Mouse (Mus musculus): ENCODE results near the gene Pbxip1. TPM values are rescaled to one million over a fixed set of nuclear protein-coding genes. Genes with fewer than 3 reads are reported as not detected.
"Not testable (repeated sequence)": the region's sequence is repeated elsewhere in the genome, so short reads cannot be mapped to it uniquely, and the experiment has no call there.

Pbxip1 gene
- total RNA-seq, 2 experiments from 2014 or later: 202 to 227 TPM

- no peak for DNase-seq
- intact Hi-C loops (cut with DNase I): no loop called here
- peak overlapping the region; percentile 43 for H3K27ac ChIP-seq
- TF ChIP-seq CTCF (IDR thresholded peaks at IDR 0.05): no peak
- H3K4me3 ChIP-seq: peak overlapping the region; percentile 67
These were observed 13.8 kb upstream of the Pbxip1 start for GRCm38 (mm10) chr3:89422556-89423205.

GRCm38 (mm10) chr3:89424416-89425140 lies 11.9 kb upstream of the Pbxip1 start:
- TF ChIP-seq CTCF (IDR thresholded peaks at IDR 0.05): no peak
- Histone ChIP-seq H3K27ac (no peak overlapping the region), H3K4me3 (no peak overlapping the region)
- intact Hi-C loops (cut with DNase I): no loop called here
- DNase-seq: no peak

GRCm38 (mm10) chr3:89425141-89425525 lies 11.4 kb upstream of the Pbxip1 start:
- Histone ChIP-seq H3K4me3 (no peak overlapping the region), H3K27ac (no peak overlapping the region)
- no peak for TF ChIP-seq CTCF (IDR thresholded peaks at IDR 0.05)
- DNase-seq: no peak
- intact Hi-C loops (cut with DNase I): no loop called here

DNA sequence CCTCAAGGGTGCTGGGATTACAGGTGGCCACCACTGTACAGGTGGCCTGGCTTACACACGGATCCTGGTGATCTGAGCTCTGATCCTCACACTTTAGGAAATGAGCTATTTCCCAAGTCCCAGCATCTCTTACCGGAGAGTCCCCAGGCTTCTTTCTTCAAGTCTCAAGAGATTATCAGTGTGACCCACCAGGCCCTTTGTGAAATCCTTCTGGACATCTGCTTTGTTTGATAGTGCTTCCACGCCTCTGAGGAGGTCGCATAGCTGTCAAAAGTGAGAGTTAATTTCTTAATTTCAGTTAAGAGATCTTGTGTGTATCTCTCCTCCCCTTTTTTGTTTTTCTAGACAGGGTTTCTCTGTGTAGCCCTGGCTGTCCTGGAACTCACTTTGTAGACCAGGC lies 10.6 kb upstream of the Pbxip1 start:
- intact Hi-C loops (cut with DNase I): no loop called here
- Histone ChIP-seq H3K27ac (no peak overlapping the region), H3K4me3 (no peak overlapping the region)
- no peak for DNase-seq
- no peak for TF ChIP-seq CTCF (IDR thresholded peaks at IDR 0.05)

DNA sequence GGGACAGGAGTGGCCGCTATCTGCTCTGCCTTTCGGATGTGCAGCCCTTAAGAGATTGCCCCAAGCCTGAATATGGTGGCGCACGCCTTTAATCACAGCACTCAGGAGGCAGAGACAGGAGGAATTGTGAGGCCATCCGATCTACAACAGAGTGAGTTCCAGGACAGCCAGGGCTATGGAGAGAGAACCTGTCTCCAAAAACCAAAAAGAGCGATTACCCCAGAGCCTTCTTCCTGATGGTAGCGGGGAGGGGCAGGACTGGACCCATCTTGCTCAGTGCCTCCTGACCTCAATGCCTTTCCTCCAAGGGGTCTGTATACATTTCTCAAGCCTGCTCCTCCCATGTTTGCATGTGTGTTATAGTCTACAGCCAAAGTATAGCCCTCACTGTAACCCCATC lies 7.5 kb upstream of the Pbxip1 start:
- intact Hi-C loops (cut with DNase I); DNase-seq; H3K4me3 ChIP-seq; H3K27ac ChIP-seq: not testable (repeated sequence)

- Histone ChIP-seq H3K4me3 (peak within 1 kb of the TSS; percentile 80), H3K27ac (peak within 1 kb of the TSS; percentile 93)
- peak; percentile 98 for DNase-seq
- intact Hi-C loops (cut with DNase I): loop anchor here (2.0 kb wide), 1 partner anchor 36 kb away; the partner anchor contains the start of gene Zbtb7b
- TF ChIP-seq CTCF (IDR thresholded peaks at IDR 0.05): no peak
These were observed 6.0 kb upstream of the Pbxip1 start, which contains the start of gene Pygo2 for GRCm38 (mm10) chr3:89430171-89431159. Gene Pygo2 (plus strand): TSS chr3:89430214.

DNA sequence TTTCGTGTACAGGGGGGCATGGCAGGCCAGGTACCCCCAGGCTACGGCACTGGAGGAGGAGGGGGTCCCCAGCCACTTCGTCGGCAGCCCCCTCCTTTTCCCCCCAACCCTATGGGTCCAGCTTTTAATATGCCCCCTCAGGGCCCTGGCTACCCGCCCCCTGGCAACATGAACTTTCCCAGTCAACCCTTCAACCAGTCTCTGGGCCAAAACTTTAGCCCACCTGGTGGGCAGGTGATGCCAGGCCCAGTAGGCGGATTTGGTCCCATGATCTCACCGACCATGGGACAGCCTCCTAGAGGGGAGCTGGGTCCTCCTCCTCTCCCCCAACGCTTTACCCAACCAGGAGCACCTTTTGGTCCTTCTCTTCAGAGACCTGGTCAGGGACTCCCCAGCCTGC lies 3.9 kb upstream of the Pbxip1 start:
- DNase-seq: peak; percentile 25
- H3K27ac ChIP-seq: no peak overlapping the region
- intact Hi-C loops (cut with DNase I): no loop called here
- no peak overlapping the region for H3K4me3 ChIP-seq
- no peak for TF ChIP-seq CTCF (IDR thresholded peaks at IDR 0.05)

GRCm38 (mm10) chr3:89434532-89434931 lies 2.0 kb upstream of the Pbxip1 start:
- intact Hi-C loops (cut with DNase I): no loop called here
- Histone ChIP-seq H3K27ac (peak overlapping the region; percentile 98), H3K4me3 (no peak overlapping the region)
- TF ChIP-seq CTCF (IDR thresholded peaks at IDR 0.05): no peak
- peak; percentile 30 for DNase-seq

- intact Hi-C loops (cut with DNase I): no loop called here
- TF ChIP-seq CTCF (IDR thresholded peaks at IDR 0.05): no peak
- Histone ChIP-seq H3K27ac (peak overlapping the region; percentile 98), H3K4me3 (no peak overlapping the region)
- DNase-seq: peak; percentile 53
These were observed 1.5 kb upstream of the Pbxip1 start for GRCm38 (mm10) chr3:89435041-89435440.

DNA sequence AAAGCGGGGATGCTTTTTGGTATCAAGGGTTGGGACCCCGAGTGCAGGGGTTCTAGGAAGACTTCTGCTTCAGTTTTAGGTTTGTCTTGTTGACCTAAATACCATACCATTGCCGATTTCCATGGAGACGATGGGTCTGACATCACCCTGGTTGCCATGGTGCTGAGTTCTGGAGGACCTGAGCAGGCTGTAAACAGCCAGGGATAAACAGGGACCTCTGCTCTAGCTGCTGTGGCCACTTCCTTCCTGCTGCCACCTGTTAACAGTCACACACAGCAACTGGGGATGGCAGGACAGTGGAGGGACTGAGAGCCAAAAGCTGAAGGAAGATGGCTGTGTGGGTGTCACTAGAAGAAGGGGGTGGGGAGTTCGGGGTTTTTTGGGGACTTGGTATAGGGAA lies 763 bp downstream of the Pbxip1 start:
- H3K4me3 ChIP-seq: peak overlapping the region; percentile 80
- intact Hi-C loops (cut with DNase I): no loop called here
- peak; percentile 54 for DNase-seq
- H3K27ac ChIP-seq: peak overlapping the region; percentile 98
- TF ChIP-seq CTCF (IDR thresholded peaks at IDR 0.05): no peak

DNA sequence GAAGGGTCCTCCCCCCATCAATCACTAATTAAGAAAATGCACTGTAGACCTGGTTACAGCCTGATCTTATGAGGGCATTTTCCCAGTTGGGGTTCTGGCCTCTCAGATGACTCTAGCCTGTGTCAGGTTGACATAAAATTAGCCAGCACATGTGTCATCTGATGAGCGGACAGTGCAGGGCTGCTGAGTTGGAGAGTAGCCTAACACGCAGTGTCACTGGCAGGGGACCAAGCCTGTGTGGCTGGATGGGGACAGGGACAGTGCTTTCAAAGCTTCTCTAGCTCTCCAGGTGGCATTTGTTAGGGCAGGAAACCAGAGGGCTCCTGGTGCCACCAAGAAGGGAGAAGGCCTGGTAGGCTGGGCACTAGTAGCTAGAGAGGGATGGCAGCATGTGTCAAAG lies 4.2 kb downstream of the Pbxip1 start:
- DNase-seq: peak; percentile 91
- no peak for TF ChIP-seq CTCF (IDR thresholded peaks at IDR 0.05)
- intact Hi-C loops (cut with DNase I): no loop called here

GRCm38 (mm10) chr3:89448720-89449537 lies 12.4 kb downstream of the Pbxip1 start:
- H3K4me3 ChIP-seq: no peak overlapping the region
- intact Hi-C loops (cut with DNase I): no loop called here
- H3K27ac ChIP-seq: peak overlapping the region; percentile 63
- peak; percentile 82 for DNase-seq
- no peak for TF ChIP-seq CTCF (IDR thresholded peaks at IDR 0.05)

More for the DNA sequence above, 4.2 kb downstream of the Pbxip1 start:
- peak overlapping the region; percentile 98 for H3K27ac ChIP-seq
- H3K4me3 ChIP-seq: peak overlapping the region; percentile 80

Measured in gastrocnemius, adult 2 months (tissue).